Mouse (Mus musculus) heart, embryonic 11.5 days (tissue): ENCODE measurements around the gene Cln6. TPM values are rescaled to one million over a fixed set of nuclear protein-coding genes. Genes with fewer than 3 reads are reported as not detected.

ENCODE experiments used
- ATAC-seq: fragments of 200-750 bp; cut with Nextera tagmentation; replicated peaks from 2 replicates; pipeline ENCODE4 v1.8.0; 2017; ENCODE audit warnings: moderate library complexity; ENCODE audit not compliant: insufficient number of reproducible peaks, low FRiP score, low TSS enrichment
- H3K27ac ChIP-seq: fragments of 300-500 bp; sonication (generic); 2 replicates; pipeline ENCODE4 v1.5.1; 2014; ENCODE audit warnings: mild to moderate bottlenecking, low read depth, low read length
- H3K27me3 ChIP-seq: fragments of 300-500 bp; sonication (generic); 2 replicates; pipeline ENCODE4 v1.6.1; 2014; ENCODE audit warnings: mild to moderate bottlenecking, low read length, mixed read lengths; ENCODE audit not compliant: control insufficient read depth, insufficient read depth
- H3K36me3 ChIP-seq: fragments of 300-500 bp; sonication (generic); 2 replicates; pipeline ENCODE4 v1.6.1; 2014; ENCODE audit warnings: mild to moderate bottlenecking, low read length, moderate library complexity, mixed read lengths; ENCODE audit not compliant: control insufficient read depth, insufficient read depth
- H3K4me1 ChIP-seq: fragments of 300-500 bp; sonication (generic); 2 replicates; pipeline ENCODE4 v1.6.1; 2014; ENCODE audit warnings: low read length; ENCODE audit not compliant: control insufficient read depth, insufficient read depth
- H3K4me2 ChIP-seq: fragments of 300-500 bp; sonication (generic); 2 replicates; pipeline ENCODE4 v1.6.1; 2014; ENCODE audit warnings: mild to moderate bottlenecking, moderate library complexity
- H3K4me3 ChIP-seq: fragments of 300-500 bp; sonication (generic); 2 replicates; pipeline ENCODE4 v1.5.1; 2014; ENCODE audit warnings: low read depth, low read length
- H3K9ac ChIP-seq: fragments of 300-500 bp; sonication (generic); 2 replicates; pipeline ENCODE4 v1.6.1; 2014; ENCODE audit warnings: mild to moderate bottlenecking, low read depth, low read length, moderate library complexity
- H3K9me3 ChIP-seq: fragments of 300-500 bp; sonication (generic); replicated peaks from 2 replicates; pipeline ENCODE4 v1.6.1; 2016; ENCODE audit warnings: low read length; ENCODE audit not compliant: control insufficient read depth
- WGBS: fragments of 180-500 bp; shearing (Covaris S2); extraction: QIAGEN DNeasy Blood & Tissue Kit; methylation state at CpG from one replicate; pipeline ENCODE4 v1.1.7; 2014; ENCODE audit not compliant: insufficient replicate concordance; 5-methylcytosine and 5-hydroxymethylcytosine counted together
- polyA plus RNA-seq: library from polyadenylated mRNA; unstranded; fragments of >200 nt; fragmentation: Nextera tagmentation; extraction: Ambion mirVana; gene quantifications from 2 replicates; pipeline ENCODE4 v1.2.1, GENCODE M21; 2014

Cln6 gene
- polyA plus RNA-seq, 1 experiment from 2014 or later = 17.9 TPM

DNA sequence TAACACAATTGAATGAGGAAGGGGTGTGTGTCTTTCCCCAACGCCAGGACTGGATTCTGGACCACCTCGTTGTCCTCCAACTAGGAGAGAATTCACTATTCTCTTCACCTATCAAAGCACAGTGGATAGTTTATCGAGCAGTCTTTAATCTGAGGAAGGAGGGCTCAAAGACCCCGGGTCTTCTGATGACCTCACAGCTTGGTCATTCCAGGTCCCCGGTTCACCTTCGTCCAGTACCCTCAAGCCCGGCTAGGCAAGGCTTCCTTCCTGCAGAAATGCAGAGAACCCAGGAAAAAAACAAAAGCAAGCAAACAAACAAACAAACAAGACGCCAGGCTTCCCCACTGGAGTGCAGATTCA lies 459 bp upstream of the Cln6 start:
- H3K9me3 ChIP-seq = no peaks in the 10 kb centered on the region
- H3K27me3 ChIP-seq = no peaks in the 10 kb centered on the region
- ATAC-seq = no peak
- H3K4me2 ChIP-seq = peak overlapping the region; percentile 78
- H3K36me3 ChIP-seq = no peaks in the 10 kb centered on the region
- H3K9ac ChIP-seq = peak overlapping the region; percentile 92
- 11% methylated on average over 8 of the region's 8 CpGs for WGBS
- H3K4me3 ChIP-seq = peak overlapping the region; percentile 71
- H3K4me1 ChIP-seq = peaks cover 11% of the 10 kb centered on the region
- peak overlapping the region; percentile 12; the same call in 1 of the 2 replicates for H3K27ac ChIP-seq

DNA sequence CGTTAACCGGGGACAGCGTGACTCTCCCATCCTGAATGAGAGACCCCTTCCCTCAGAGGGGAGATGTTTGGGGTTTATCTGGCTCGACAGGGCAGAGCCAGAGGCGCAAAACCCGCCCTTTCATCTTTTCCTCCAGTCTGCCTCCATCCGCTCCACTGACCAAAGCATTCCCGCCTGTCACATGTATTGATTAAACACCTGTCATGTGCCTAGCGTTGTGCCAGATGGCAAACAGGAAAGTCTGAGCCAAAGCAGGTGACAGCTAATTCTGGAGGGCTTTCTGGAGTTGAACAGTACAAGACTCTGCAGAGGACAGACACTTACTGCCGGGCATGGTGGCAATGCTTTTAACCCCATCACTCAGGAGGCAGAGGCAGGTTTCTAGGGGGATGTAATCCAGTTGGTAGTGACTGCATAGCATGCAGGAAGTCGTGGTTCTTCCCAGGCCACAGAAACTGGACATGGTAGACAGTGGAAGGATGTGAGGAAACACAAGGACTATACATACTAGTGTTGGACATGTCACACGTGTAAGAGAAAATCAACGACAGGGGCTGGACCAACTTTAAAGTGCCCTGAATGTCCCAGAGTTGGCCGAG lies 686 bp downstream of the Cln6 start:
- no peak for ATAC-seq
- Histone ChIP-seq H3K9me3 (no peaks in the 10 kb centered on the region), H3K4me1 (peaks cover 11% of the 10 kb centered on the region)

DNA sequence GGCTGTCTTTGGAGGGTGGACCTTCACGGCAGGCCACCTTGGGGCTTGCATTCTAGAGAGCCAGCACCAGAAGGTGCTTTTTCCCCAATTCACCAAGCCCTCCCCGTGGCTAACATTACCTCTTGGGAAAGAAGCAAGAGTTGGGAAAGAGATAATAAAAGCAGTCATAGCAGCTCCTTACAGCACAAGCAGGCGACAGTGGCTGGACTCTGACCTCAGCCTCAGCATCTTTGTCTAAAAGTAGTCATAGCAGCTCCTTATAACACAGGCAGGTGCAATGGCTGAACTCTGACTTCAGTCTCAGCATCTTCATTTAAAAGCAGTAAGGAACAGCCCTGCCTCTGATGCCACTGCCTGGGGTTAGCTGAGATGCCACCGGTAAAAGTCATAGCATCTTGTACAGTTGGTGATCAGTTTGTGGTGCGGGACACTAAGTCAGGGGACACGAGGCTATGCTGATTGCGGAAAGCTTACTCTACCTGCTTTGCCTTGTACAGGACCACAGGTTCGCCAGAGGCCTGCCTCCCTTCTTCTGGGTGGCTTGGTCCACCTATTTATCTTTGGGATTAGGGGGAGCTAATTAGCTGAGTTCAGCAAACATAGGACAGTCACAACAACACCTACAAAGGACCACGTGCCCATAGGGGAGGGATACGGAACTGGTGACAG lies 4.9 kb downstream of the Cln6 start:
- H3K9ac ChIP-seq = no peak overlapping the region
- H3K4me1 ChIP-seq = peaks cover 8% of the 10 kb centered on the region
- H3K36me3 ChIP-seq = no peaks in the 10 kb centered on the region
- H3K4me2 ChIP-seq = no peak overlapping the region
- no peaks in the 10 kb centered on the region for H3K27me3 ChIP-seq
- WGBS = 69% methylated on average over 10 of the region's 10 CpGs
- no peak overlapping the region for H3K27ac ChIP-seq
- H3K9me3 ChIP-seq = no peaks in the 10 kb centered on the region
- H3K4me3 ChIP-seq = no peak overlapping the region
- no peak for ATAC-seq

More for the DNA sequence above, 686 bp downstream of the Cln6 start:
- peak overlapping the region; percentile 71 for H3K4me3 ChIP-seq
- no peaks in the 10 kb centered on the region for H3K36me3 ChIP-seq
- peak overlapping the region; percentile 73 for H3K27ac ChIP-seq
- no peaks in the 10 kb centered on the region for H3K27me3 ChIP-seq
- 13% methylated on average over 14 of the region's 14 CpGs for WGBS
- H3K4me2 ChIP-seq = peak overlapping the region; percentile 78
- peak overlapping the region; percentile 92 for H3K9ac ChIP-seq

DNA sequence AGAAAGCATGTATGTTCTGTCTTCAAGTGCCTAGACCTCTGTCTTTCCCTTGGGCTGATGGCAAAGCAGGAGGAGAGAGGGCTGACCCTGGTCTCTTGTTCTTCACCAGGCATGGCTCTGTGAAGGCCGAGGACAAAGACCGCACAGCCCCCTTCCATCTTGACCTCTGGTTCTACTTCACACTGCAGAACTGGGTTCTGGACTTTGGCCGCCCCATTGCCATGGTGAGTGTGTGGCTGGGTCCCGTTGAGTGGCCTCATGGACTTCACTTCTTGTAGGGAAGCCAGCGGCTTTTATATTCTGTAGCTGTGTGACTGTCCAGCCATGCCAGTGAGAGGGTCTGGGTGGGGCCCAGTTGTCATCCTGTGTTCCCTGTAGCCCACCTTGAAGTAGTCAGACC lies 5.9 kb downstream of the Cln6 start:
- Histone ChIP-seq H3K27ac (no peak overlapping the region), H3K4me3 (no peak overlapping the region), H3K9me3 (no peaks in the 10 kb centered on the region), H3K9ac (no peak overlapping the region), H3K4me2 (no peak overlapping the region), H3K4me1 (peaks cover 6% of the 10 kb centered on the region), H3K36me3 (no peaks in the 10 kb centered on the region), H3K27me3 (no peaks in the 10 kb centered on the region)
- 89% methylated on average over 5 of the region's 5 CpGs for WGBS
- no peak for ATAC-seq

DNA sequence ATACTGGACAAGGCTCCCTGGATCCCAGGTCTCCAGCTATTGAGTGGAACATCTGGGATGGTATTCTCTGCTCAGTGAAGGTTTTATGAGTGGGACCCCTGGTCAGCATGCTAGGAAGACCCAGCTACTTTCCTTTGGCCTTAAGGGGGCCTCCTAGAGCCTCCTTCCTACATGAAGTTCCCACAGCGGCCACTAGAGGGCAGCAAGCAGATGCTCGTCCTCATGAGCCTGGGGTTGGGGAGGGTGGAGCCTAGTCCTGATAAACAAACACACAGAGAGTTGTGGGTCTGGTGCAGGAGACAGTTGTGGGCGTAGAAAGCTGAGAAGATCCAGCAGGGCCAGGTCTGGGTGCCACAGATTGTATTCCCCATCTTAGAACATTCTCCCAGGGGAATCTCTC lies 9.1 kb downstream of the Cln6 start:
- no peaks in the 10 kb centered on the region for H3K27me3 ChIP-seq
- H3K4me2 ChIP-seq = no peak overlapping the region
- no peaks in the 10 kb centered on the region for H3K9me3 ChIP-seq
- H3K4me1 ChIP-seq = no peaks in the 10 kb centered on the region
- H3K27ac ChIP-seq = no peak overlapping the region
- H3K4me3 ChIP-seq = no peak overlapping the region
- WGBS = 2% methylated on average over 3 of the region's 3 CpGs
- H3K36me3 ChIP-seq = no peaks in the 10 kb centered on the region; the same call in 1 of the 2 replicates
- no peak overlapping the region for H3K9ac ChIP-seq
- ATAC-seq = peak; percentile 43

DNA sequence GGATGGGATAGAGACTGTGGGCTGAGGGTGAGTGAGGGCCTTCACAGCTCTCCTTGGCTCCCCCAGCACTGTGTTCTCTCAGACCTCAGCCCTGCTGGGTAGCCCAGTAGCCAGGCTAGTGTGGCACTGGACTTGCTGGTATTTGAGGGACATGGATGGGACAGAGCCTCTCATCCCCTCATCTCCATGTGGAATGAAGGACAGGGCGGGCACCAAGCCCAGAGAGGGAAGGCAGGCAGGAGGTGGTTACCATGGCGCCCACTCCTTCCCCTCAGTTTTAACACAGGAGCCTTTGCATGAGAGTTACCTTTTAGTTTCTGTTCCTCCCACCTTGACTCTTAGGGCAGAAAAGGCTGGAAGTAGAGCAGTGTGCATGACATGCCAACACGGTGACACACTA lies 10.1 kb downstream of the Cln6 start:
- Histone ChIP-seq H3K9me3 (no peaks in the 10 kb centered on the region), H3K4me1 (no peaks in the 10 kb centered on the region), H3K4me3 (no peak overlapping the region), H3K36me3 (no peaks in the 10 kb centered on the region; the same call in 1 of the 2 replicates), H3K27ac (no peak overlapping the region), H3K4me2 (no peak overlapping the region), H3K9ac (no peak overlapping the region), H3K27me3 (no peaks in the 10 kb centered on the region)
- 83% methylated on average over 3 of the region's 3 CpGs for WGBS
- no peak for ATAC-seq

DNA sequence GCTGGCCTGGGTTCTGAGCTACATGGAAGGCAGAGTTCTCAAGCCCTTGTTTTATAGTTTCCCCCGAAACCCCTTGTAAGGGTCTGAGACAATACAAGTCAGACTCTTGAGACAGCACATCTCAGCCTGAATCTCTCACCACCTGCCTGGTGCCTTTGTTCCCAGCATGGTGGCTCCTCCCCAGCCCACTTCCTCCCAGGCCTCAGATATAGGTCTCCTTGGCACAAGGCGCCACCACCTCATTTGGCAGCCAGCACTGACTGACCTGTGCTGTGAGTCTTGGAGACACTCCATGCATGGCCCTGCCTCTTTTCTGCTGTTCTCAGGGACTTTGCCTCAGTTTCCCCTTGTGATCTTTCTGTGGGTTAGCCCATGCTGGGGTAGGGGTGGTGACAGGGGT lies 13.0 kb downstream of the Cln6 start:
- Histone ChIP-seq H3K4me1 (peaks cover 3% of the 10 kb centered on the region; the same call in 1 of the 2 replicates), H3K9me3 (no peaks in the 10 kb centered on the region), H3K27me3 (no peaks in the 10 kb centered on the region), H3K4me3 (no peak overlapping the region), H3K9ac (no peak overlapping the region), H3K36me3 (no peaks in the 10 kb centered on the region; the same call in 1 of the 2 replicates), H3K4me2 (no peak overlapping the region), H3K27ac (no peak overlapping the region)
- ATAC-seq = no peak
- 63% methylated on average over 2 of the region's 2 CpGs for whole genome bisulfite sequencing

DNA sequence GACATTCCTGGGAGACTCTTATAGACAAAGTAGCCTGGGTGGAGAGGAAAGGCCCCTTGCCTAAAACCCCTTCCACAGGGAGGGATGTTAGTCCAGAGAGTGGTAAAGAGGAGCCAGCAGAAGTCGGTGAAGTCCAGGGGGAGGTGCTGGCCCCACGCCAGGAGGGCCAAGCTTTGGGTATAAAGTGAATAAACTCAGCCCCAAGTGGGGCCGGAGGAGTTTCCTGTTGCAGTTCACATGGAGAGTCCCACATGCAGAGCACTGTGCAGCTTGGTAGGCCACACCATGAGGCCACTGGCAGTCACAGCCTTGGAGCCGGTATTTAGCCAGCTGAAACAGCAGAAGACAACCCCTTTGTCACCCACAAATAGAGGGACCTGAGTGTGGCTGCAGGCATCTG lies 15.9 kb downstream of the Cln6 start:
- Histone ChIP-seq H3K4me3 (no peak overlapping the region), H3K9me3 (no peaks in the 10 kb centered on the region), H3K4me2 (no peak overlapping the region), H3K27ac (no peak overlapping the region), H3K4me1 (peaks cover 8% of the 10 kb centered on the region), H3K27me3 (no peaks in the 10 kb centered on the region), H3K36me3 (no peaks in the 10 kb centered on the region; the same call in 1 of the 2 replicates), H3K9ac (no peak overlapping the region)
- ATAC-seq = no peak
- 38% methylated on average over 4 of the region's 4 CpGs for WGBS

DNA sequence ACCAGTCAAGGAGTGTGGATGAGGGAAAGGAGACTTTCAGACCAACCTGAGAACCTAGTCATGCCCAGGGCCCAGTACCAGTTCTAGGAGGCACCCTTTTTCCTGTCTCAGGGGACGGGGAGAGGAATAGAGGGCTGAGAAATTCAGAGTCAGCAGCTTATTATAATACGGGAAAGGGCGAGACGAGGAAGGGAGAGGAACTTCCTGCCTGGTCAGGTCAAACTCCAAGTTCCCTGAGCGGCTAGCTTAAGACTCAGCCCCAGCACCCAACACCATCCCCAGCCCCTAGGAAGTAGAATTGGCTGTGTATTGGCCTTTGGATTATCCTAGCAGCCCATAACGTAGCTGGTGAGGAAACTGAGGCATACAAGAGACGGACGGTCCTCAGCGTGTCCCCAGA lies 18.6 kb downstream of the Cln6 start:
- Histone ChIP-seq H3K27me3 (no peaks in the 10 kb centered on the region), H3K4me3 (no peak overlapping the region), H3K9ac (no peak overlapping the region), H3K4me1 (peaks cover 8% of the 10 kb centered on the region), H3K27ac (no peak overlapping the region), H3K36me3 (no peaks in the 10 kb centered on the region), H3K4me2 (no peak overlapping the region), H3K9me3 (no peaks in the 10 kb centered on the region)
- ATAC-seq = no peak
- 72% methylated on average over 9 of the region's 9 CpGs for WGBS
